Mouse (Mus musculus): ENCODE results near the gene Cdrt4. TPM values are rescaled to one million over a fixed set of nuclear protein-coding genes. Genes with fewer than 3 reads are reported as not detected.

The Cdrt4 gene
- under 1 TPM in 1 of 2 experiments, not detected in 1; 0.38 TPM for total RNA-seq (2021)

DNA sequence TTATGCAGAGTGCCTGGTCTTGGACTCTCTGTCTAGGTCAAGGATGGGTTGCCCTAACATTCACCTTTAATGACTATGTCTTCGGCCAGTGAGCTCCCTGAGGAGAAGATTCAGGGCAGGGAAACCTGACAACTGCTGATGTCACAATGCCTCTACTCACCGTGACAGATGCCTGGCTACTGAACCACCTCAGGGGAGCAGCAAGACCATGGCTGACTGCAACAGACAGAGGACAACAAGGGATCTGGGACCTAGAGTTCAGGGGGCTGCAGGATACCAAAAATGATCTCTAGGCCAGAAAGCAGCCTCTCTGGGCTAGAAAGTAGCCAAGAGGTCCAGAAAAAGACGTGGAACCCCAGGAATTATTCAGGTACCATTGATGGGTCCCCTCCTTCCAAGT is at the start of gene Cdrt4:
TSS of gene Cdrt4 (plus strand) at position 182 of the 400 bp plus-strand sequence.
- no peak for DNase-seq

GRCm38 (mm10) chr11:62901699-62902323 is 49.2 kb upstream of the Cdrt4 start:
- DNase-seq = peak; percentile 75

DNA sequence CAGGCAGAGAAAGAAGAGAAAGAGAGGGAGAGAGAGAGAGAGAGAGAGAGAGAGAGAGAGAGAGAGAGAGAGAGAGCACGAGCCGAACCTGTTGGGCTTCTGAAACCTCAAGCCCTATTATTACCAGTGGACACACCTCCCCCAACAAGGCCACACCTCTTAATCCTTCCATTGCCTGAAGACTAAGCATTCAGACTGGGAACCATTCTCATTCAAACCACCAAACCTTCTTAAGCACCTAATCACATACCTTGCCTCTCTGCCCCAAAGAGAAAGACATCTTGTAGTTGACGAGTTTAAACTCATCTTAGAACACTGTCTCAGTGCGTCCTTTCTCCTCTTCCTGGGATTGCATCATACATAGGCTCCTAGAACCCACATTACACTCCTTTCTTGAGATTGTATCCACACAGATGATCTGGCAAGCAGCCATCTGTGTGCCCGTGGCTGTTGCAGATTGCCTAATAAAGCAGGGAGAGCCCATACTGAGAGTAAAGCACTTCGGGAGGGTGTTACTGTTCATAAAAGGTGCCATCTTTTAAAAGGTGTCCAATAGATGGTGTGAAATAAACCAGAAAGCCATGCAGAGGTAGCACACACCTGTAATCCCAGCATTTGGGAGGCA is 47.0 kb upstream of the Cdrt4 start:
- no peak for DNase-seq

DNA sequence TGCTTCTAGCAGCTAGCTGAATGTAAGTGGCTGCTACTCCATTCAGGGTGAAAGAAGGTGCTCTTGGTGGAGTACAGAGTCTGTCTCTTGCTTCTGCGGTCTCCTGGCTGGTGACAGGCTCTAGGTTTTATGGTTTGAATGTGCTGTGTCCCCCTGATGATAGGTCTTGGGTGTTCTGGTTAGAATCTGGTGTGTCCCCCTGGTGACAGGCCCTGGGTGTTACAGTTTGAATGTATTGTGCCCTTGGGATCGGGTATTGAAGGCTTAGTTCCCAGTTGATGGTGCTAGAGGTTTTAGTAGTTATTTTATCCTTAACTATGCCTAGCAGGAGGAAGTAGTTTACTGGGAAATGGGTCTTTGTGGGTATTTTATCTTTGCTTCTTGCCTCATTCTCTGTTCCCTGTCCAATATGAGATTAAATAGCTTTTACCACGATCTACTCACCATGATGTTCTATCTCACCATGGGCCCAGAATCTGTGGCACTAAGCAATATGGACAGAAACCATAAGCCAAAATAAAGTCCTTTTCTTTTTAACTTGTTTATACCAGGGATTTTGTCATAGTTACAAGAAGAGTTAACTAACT is 41.2 kb upstream of the Cdrt4 start:
- DNase-seq = no peak

- peak; percentile 22 for DNase-seq
These were observed 39.6 kb upstream of the Cdrt4 start for GRCm38 (mm10) chr11:62911362-62911761.

DNA sequence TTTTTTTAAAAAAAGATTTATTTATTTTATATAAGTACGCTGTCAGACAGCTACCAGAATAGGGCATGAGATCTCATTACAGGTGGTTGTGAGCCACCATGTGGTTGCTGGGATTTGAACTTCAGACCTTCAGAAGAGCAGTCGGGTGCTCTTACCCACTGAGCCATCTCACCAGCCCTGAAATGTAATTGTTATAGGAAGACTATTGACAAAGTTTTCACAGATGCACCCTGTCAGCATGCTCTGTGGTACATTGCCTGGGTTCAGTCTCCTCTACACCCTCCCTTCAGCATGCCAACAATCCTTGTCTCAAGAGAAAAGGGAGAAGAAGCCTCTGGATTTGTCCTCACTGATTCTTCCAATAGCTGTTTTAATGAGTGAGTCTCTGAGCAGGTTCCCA is 37.9 kb upstream of the Cdrt4 start:
- DNase-seq = no peak

DNA sequence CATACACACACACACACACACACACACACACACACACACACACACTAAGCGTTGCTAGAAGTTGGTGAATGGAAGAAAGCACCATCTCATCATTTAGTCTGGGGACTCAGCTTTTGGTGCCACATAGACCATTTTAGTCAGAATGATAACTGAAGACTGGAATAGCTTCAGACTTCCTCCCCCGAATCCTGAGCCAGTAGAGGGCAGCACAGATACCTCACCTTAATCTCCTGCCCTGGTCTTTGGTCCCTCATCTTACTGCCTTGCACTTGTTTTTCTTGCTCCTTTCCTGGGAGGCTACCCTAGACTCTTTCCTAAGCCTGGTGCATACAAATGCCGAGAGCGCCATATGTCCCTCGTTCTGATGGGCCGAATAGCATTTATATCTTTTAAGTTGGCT is 36.5 kb upstream of the Cdrt4 start:
- DNase-seq = peak; percentile 50

- no peak for DNase-seq
These were observed 35.5 kb upstream of the Cdrt4 start for GRCm38 (mm10) chr11:62915486-62915885.

- no peak for DNase-seq
These were observed 34.2 kb upstream of the Cdrt4 start for GRCm38 (mm10) chr11:62916765-62917164.

DNA sequence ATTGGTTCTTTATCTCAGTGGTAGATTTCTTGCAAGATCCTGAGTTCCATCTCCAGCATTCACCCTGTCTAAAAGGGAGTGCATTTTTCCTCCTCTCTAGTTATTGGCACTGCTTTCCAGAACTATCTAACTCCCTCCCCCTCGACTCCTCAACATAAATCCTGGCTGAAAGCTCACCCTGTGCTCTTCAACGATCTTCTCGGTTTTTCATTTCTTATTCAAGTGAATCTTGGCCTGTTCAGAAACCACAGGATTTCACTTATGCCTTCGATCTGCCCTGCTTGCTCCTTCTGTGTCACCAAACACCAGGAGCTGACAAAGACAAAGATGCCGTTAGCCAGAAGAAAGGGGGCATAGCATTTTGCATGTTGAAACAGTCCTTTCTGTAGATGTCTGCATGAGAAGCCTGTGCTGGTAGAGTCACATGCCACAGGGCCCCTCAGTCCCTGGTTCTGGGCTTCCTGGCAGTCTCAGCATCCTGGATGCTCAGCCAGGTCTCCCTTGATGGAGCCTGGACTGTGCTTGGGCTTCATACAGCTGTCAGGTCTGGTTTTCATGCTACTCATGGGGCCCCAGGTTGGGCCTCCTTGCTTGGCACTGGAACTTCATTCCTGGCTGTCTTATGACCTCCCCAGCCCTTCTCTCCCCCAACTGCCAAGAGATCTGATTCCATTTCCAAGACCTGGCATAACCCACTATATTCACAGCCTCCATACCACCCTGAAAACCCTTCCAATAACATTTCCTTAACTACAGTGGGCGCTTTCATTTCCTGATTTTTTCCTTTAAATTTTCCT is 30.8 kb upstream of the Cdrt4 start:
- no peak for DNase-seq

DNA sequence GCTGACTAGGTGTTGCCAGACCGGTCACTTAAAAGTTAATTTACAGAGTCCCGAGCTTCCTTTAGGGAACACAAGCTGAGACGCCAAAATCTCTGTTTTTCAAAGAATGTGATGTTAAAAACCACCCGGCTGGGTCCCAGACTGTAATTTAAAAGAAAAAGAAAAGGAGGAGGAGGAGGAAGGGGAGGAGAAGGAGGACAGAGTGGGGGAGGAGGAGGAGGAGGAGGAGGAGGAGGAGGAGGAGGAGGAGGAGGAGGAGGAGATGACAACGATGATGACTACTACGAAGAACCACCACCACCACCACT is 30.3 kb upstream of the Cdrt4 start:
- DNase-seq = no peak

- peak; percentile 96 for DNase-seq
These were observed 29.7 kb upstream of the Cdrt4 start for GRCm38 (mm10) chr11:62921052-62921977.

- DNase-seq = peak; percentile 46
These were observed 26.8 kb upstream of the Cdrt4 start for GRCm38 (mm10) chr11:62924091-62924761.

DNA sequence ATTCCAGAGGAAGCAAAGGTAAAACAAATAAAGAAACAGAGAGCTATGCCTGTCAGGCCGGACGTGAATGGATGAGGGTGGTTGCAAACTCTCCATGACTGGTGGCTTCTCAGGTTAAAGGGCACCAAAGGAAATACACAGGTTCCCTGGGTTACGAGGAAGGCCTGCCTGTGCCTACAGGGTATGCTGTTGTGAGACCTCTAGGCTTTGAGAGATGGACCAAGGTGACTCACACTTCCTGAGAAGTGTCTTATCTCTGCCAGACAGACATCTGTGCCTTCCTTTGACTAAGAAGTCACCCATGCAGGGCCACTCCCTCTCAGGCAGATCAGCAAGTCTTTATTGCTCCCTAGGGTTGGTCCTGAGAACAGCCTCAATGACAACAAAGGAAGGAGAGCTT is 21.2 kb upstream of the Cdrt4 start:
- no peak for DNase-seq

DNA sequence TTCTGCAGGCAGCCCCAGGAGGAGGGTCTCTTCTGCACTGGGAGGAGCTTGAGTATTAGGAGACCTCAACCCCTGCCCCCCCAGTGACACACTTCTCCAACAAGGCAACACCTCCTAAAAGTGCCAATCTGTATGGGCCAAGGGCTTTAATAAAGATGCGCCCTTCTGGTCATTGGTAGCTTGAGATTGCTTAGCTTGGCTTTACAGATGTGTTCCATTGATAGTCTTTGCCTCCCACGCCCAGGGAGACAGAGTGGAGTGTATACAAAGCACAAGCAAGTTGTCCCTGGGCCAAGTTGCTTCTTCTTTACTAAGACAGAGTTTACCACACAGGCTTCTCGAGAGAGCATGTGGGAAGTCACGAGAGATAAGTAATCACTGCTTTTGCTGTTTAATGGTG is 20.4 kb upstream of the Cdrt4 start:
- no peak for DNase-seq

DNA sequence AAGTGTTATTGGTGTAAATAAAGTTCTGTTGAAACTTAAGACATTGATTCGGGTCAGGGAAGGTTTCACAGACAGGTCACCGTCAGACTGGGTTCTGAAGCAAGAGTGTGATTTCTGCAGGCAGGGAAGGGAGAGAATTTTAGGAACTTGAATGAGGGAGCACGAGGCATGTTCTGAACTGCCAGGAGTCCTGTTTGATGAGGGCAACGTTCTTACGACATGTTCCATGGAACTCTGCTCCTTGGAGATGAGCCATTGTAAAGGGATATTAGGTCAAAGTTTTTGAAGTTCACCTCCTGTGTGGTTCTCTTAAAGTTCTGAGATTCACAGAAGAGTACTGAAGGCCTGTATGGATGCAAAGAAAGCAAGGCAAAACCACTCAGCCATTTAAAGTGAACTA is 19.9 kb upstream of the Cdrt4 start:
- DNase-seq = no peak

- DNase-seq = no peak
These were observed 17.9 kb upstream of the Cdrt4 start for GRCm38 (mm10) chr11:62933099-62933498.

GRCm38 (mm10) chr11:62934795-62935514 is 16.0 kb upstream of the Cdrt4 start:
- DNase-seq = peak; percentile 20

DNA sequence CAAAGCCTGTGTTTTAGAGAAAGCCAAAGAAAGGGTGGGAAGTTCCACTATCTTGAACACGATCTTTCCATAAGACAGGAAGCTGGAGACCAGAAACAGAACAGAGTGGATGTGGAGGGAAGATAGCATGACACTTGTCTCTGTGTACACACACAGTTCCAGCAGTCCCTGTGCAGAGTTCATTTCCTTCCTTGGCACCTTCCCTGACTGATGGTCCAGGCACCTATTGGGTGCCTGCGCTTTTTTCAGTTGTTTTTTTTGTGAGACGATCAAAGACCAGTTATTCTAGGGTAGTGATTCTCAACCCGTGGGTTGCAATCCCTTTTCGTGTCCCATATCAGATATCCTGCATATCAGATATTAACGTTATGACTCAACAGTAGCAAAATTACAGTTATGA is 13.0 kb upstream of the Cdrt4 start:
- no peak for DNase-seq

DNA sequence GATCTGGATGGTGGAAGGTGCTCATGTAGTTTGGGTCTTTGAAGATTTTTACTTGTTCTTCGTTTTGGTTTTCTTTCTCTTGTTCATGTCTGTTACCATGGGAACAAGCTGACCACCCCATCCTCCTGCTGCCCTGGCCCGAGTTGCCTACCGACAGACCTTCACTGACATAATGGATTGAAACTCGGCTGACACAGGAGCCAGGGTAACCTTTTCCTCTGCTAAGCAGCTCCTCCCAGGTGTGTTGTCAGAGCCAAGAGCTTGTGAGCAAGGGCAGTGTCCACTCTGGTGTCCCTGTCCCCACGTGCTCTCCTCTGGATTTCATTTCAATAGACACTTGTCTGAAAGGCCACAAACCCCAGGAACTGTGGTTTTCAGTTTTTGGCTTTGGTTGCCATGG is 12.1 kb upstream of the Cdrt4 start:
- DNase-seq = no peak

- DNase-seq = no peak
These were observed 10.8 kb upstream of the Cdrt4 start for GRCm38 (mm10) chr11:62940176-62940575.

Measured in heart, postnatal 4 days (tissue).